Mouse (Mus musculus) megakaryocyte, embryonic 14.5 days (primary cell): ENCODE measurements around the gene Gm20388.

ENCODE experiments used
- FLI1 ChIP-seq: IDR thresholded peaks from 2 replicates; pipeline ENCODE4 v1.6.1; 2012; ENCODE audit warnings: low read length, inconsistent platforms, mixed read lengths
- GATA1 ChIP-seq: IDR thresholded peaks from 3 replicates; pipeline ENCODE4 v1.6.1; 2012; ENCODE audit warnings: mixed read lengths, low read length, inconsistent platforms, borderline replicate concordance

- TF ChIP-seq GATA1 (no peak), FLI1 (no peak)
Measured at GRCm38 (mm10) chr8:122675596-122676420, 2765.2 kb downstream of the Gm20388 start.
